Mouse (Mus musculus) cerebellum, adult (tissue): ENCODE measurements around the gene Gipc3.

Experiments used
- ATAC-seq: cut with Nextera tagmentation; 2 replicates; pipeline ENCODE4 v1.9.2; 2017; ENCODE audit warnings: mild to moderate bottlenecking, moderate library complexity, mixed read lengths; ENCODE audit not compliant: insufficient number of reproducible peaks, low FRiP score, low TSS enrichment

The Gipc3 gene

GRCm38 (mm10) chr10:81350351-81351063, 7.4 kb upstream of the Gipc3 start, which contains the start of gene Hmg20b:
Gene Hmg20b, minus strand, starts transcription at chr10:81350480.
- peak; percentile 96 for ATAC-seq

- no peak for ATAC-seq
These were observed 6.9 kb upstream of the Gipc3 start for GRCm38 (mm10) chr10:81349961-81350350.

- ATAC-seq, result no peak
These were observed 6.1 kb upstream of the Gipc3 start for GRCm38 (mm10) chr10:81349146-81349545.

DNA sequence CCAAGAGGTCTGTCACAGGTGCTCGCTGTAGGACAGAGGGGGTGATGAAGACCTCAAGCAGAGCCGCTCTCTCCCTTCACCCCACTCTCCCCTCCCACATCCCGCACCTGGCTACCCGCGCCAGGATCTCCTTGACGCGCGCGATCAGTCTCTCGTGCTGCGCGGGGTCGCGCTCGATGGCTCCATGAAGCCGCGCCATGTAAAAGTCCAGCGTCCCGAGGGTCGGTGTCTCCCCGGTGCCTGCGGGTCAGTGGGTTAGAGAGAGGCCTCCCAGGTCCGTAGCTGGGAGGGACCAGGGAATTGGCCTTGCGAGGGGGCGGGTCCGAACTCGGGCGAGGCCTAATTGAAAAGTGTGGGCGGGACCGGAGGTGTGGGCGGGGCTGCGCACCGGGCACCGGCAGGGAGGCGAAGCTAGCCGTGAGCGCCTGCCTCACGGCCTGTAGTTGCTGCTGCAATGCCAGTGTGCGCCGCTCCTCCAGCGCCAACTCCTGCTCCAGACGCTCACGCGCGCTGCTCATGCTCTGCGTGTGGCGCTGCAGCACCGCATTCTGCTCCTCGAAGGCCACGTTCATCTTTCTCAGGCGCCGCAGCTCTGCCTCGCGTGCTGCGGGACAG, 3.5 kb upstream of the Gipc3 start:
- no peak for ATAC-seq

- ATAC-seq, result no peak
These were observed 2.1 kb upstream of the Gipc3 start for GRCm38 (mm10) chr10:81345162-81345534.

DNA sequence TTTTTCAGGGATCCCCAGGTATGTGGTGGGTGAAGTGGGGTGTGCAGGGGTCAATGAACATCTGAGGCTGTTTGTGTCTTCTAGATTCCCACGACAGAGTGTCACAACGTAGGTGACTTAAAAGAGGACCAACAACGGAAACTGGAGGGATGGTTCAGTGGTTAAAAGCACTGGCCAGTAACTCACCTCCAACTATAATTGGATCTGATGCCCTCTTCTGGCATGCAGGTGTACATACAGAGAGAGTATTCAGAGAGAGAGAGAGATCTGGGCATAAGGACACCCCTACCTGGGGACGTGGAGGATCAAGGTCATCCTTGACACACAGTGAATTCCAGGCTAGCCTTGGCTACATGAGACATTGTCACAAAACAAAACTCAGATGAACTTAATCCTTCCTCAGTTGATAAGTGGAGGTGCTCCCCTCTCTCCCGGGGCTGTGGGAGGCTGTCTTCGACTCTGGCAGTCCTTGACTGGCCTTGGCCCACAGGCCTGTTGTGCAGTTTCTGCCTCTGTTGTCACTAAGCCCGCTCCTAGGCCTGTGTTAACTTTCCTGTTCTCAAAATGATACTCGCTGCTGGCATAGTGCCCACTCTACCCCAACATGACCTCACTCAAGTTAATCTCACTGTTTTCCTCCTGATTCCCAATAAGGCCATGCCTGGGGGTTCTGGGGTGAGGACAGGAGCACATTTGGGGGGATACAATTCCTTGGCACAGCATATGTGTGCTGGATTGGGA, 1.5 kb upstream of the Gipc3 start:
- no peak for ATAC-seq

- no peak for ATAC-seq
These were observed 1.6 kb downstream of the Gipc3 start for GRCm38 (mm10) chr10:81341333-81341949.

DNA sequence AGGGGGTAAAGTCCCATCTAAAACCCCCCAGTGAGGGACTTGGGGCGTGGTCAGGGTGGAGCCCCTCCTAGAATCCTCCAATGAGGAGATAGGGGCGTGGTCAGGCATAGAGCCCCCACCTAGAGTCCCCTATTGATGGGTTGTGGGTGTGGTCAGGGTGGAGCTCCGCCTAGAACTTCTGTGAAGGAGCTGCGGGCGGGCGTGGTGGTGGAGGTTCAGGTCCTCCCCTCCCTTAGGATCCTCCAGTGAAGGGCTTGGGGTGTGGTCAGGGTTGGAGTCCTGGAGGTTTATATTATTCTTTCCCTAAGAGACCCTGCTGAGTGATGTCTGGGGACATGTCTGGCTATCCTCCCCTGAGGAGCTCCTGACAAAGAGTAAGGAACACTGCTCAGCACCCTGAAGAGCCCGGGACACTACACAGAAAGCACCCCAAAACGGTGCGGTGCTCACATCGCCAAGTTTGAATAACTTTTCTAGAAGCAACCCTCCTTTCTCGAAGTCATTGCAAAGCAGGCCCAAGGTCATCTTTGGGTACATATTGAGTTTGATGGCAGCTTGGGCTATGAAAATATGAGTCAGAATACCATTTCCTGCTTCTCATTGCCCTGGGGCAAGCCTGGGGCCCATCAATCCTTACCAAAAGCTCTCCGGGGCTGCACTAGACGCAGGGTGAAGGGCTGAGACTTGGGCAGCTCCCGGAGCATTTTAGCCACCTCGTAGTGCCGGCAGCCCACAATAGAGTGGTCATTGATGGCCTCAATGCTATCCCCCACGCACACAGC, 2.3 kb downstream of the Gipc3 start:
- ATAC-seq, result no peak

DNA sequence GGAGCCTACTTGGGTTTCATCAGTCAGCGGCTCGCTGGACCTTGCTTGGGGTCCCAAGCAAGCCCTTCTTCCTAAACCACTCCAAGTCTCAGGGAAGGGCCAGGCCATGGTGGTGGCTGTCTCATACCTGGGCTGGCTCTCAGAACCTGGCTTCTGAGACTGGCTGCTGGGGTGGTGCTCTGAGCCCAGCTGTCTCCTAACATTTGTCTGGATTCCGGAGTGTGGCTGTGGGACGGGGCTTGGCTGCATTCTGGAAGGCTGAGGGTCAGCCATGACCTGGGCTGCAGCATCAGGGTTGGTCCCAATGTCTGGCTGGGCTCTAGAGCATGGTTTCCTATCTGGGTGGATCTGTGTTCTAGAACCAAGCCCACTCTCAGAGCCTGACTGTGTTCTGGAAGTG, 6.5 kb downstream of the Gipc3 start:
- ATAC-seq, result no peak

GRCm38 (mm10) chr10:81335393-81336340, 7.4 kb downstream of the Gipc3 start:
- ATAC-seq, result no peak

GRCm38 (mm10) chr10:81334324-81334723, 8.7 kb downstream of the Gipc3 start:
- no peak for ATAC-seq

GRCm38 (mm10) chr10:81332277-81332676, 10.8 kb downstream of the Gipc3 start:
- no peak for ATAC-seq

DNA sequence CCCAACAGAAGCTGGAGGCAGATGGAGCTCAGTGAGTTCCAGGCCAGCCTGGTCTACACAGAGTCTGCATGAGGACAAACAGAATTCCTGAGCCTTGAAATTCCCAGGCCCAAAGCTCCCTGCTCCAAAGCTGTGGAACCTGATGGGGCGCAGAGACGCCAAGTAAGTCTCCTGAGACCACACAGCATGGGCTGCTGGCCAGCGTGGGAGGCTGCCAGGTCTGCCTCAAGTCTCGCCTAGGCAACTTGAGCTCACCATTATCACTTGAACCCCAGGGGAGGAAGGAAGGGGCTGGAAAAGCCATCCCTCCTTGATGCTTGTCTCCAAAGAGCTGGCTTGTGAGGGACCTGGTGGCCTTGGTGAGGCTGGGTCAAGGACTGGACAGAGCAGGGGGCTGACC, 13.1 kb downstream of the Gipc3 start:
- ATAC-seq, result no peak

DNA sequence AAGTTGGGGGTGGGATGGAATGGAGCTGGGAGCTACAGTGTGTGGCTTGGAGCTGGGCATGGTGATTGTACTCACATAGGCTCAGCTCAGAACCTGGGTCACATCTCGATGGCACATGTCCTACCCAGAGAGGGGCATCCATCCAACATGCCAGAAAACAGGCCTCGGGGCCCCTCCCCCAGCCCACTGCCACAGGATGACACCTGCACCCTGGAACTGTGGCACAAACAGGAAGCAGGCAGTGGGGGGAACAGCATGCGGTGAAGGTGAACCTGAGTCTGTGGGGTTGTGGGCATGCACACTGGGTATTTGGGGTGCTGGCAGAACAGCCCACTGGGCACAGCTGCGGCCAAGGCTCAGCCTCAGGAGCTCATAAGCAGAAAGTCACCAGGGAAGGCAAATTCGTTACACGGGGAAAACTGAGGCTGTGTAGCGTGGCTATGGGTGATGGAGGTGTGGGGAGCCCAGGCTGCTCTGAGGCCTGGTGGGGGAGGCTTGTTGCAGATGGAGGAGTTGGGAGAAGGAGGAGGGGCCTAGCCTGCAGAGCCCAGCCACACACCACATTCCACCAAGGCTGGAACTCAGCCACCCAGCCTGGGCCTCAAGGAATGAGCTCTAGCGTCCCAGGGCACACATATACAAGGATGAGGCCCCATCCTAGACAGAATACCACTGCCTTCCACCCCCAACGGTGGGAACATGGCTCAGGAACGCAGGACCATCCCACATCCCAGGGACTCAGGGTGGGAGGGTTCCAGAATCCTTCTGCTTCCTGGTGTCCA, 13.7 kb downstream of the Gipc3 start:
- ATAC-seq, result no peak

GRCm38 (mm10) chr10:81328386-81328785, 14.7 kb downstream of the Gipc3 start, which contains the start of gene Tbxa2r:
Gene Tbxa2r, plus strand, starts transcription at chr10:81328731.
- no peak for ATAC-seq

GRCm38 (mm10) chr10:81327959-81328358, 15.1 kb downstream of the Gipc3 start:
- ATAC-seq, result no peak

DNA sequence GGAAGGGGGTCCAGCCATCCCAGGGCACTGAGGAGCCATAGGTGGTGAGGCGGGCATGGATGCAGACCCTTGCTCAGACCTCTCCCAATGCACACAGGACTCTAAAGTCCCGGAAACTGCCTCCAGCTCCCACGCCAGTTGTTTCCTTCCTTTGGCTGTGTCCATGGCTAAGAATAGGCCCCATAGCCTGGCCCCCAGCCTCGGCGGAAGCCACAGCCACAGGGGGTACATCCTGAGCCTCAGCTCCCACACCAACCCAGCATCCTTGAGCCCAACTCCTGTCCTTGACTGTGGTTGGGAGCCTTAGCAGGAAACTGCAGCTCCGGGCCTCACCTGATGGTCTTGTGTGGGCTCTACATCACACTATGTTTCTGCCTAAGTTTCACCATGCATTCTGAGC, 16.2 kb downstream of the Gipc3 start:
- no peak for ATAC-seq

DNA sequence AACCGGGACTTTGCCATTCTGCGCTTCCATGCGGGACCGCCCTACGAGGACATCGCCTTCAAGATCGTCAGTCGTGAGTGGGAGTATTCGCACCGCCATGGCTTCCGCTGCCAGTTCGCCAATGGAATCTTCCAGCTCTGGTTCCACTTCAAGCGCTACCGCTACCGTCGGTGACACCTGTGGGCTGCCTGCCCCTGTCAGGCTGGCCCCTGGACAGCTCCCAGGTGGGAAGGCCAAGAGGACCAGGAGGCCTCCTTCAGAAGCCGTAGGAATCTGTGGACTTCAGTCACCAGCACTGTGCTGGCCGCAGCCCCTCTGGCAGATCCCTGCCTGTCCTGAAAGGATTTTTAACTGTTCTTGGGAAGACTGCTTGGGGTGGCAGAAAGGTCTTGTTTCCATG, 17.3 kb downstream of the Gipc3 start:
- no peak for ATAC-seq
